ENCODE assay signal across 34 mouse cellular contexts in genomic region chr3:134379549-134379948, GRCm38 (mm10).
"Had no signal": no experiment of that assay in that cellular context is flagged by ENCODE, and none has a peak within 500 bp of the region (broad histone marks: within the 10 kb centered on the region; RNA-seq: fewer than 3 reads in every experiment).

No protein-coding gene starts in this region.

- ATAC-seq: hindbrain, embryonic 16.5 days; hindbrain, postnatal 0 days; inflammation-experienced regulatory T-cells, adult 6 months; intestine, embryonic 15.5 days; intestine, embryonic 16.5 days; intestine, postnatal 0 days had no signal

- H3K27me3 ChIP-seq: heart, embryonic 12.5 days; heart, embryonic 13.5 days; heart, embryonic 15.5 days; hindbrain, embryonic 12.5 days; hindbrain, embryonic 13.5 days; hindbrain, embryonic 15.5 days; intestine, embryonic 15.5 days; kidney, embryonic 15.5 days had no signal

- H3K27ac ChIP-seq: heart, embryonic 10.5 days; heart, embryonic 13.5 days; heart, embryonic 15.5 days; hindbrain, embryonic 10.5 days; hindbrain, embryonic 12.5 days; hindbrain, embryonic 13.5 days; hindbrain, embryonic 14.5 days; hindbrain, embryonic 15.5 days; hindbrain, postnatal 0 days; intestine, embryonic 15.5 days; kidney, embryonic 15.5 days; kidney, postnatal 0 days; layer of hippocampus, adult 2 months had no signal

- H3K4me3 ChIP-seq: heart, embryonic 10.5 days; heart, embryonic 12.5 days; heart, embryonic 13.5 days; heart, embryonic 15.5 days; hindbrain, embryonic 10.5 days; hindbrain, embryonic 12.5 days; hindbrain, embryonic 13.5 days; hindbrain, embryonic 15.5 days; intestine, embryonic 15.5 days; kidney, embryonic 15.5 days; layer of hippocampus, adult 2 months had no signal

- H3K4me1 ChIP-seq: heart, embryonic 10.5 days; heart, embryonic 12.5 days; heart, embryonic 13.5 days; heart, embryonic 15.5 days; hindbrain, embryonic 10.5 days; hindbrain, embryonic 12.5 days; hindbrain, embryonic 13.5 days; hindbrain, embryonic 15.5 days; intestine, embryonic 15.5 days; kidney, embryonic 15.5 days had no signal

- H3K9ac ChIP-seq: heart, embryonic 12.5 days; heart, embryonic 13.5 days; heart, embryonic 15.5 days; hindbrain, embryonic 12.5 days; hindbrain, embryonic 13.5 days; hindbrain, embryonic 14.5 days; hindbrain, embryonic 15.5 days; intestine, embryonic 15.5 days; kidney, embryonic 15.5 days had no signal

- H3K4me2 ChIP-seq: heart, embryonic 11.5 days; heart, embryonic 12.5 days; heart, embryonic 13.5 days; heart, embryonic 15.5 days; hindbrain, embryonic 12.5 days; hindbrain, embryonic 13.5 days; hindbrain, embryonic 14.5 days; hindbrain, embryonic 15.5 days; intestine, embryonic 15.5 days; kidney, embryonic 15.5 days had no signal

- H3K9me3 ChIP-seq: heart, embryonic 10.5 days; heart, embryonic 12.5 days; heart, embryonic 13.5 days; heart, embryonic 15.5 days; hindbrain, embryonic 10.5 days; hindbrain, embryonic 12.5 days; hindbrain, embryonic 13.5 days; hindbrain, embryonic 15.5 days; intestine, embryonic 15.5 days; kidney, embryonic 15.5 days had no signal

- H3K36me3 ChIP-seq: heart, embryonic 10.5 days; heart, embryonic 12.5 days; heart, embryonic 13.5 days; heart, embryonic 15.5 days; hindbrain, embryonic 10.5 days; hindbrain, embryonic 12.5 days; hindbrain, embryonic 13.5 days; hindbrain, embryonic 15.5 days; intestine, embryonic 15.5 days; kidney, embryonic 15.5 days had no signal

- DNase-seq: heart, postnatal 14 days; heart, postnatal 36 days; heart, postnatal 4 days; kidney, adult 11 months; kidney, adult 18-20 months; kidney, adult 2 months; kidney, adult 8-10 months; kidney, adult 9 months; kidney, postnatal 10 days; kidney, postnatal 14 days; kidney, postnatal 25 days; kidney, postnatal 36 days; kidney, postnatal 4 days; layer of hippocampus, adult 9-11 months; layer of hippocampus, postnatal 36 days had no signal
